Mouse (Mus musculus) heart, postnatal 0 days (tissue): ENCODE data around the gene Pycard.

ENCODE experiments used
- CTCF ChIP-seq: IDR thresholded peaks from 2 replicates; pipeline ENCODE4 v1.5.1; 2016; ENCODE audit warnings: antibody characterized with exemption, control low read depth, low read depth
- EP300 ChIP-seq: IDR thresholded peaks from 2 replicates; pipeline ENCODE4 v1.6.1; 2016; ENCODE audit warnings: antibody characterized with exemption, low read depth

DNA sequence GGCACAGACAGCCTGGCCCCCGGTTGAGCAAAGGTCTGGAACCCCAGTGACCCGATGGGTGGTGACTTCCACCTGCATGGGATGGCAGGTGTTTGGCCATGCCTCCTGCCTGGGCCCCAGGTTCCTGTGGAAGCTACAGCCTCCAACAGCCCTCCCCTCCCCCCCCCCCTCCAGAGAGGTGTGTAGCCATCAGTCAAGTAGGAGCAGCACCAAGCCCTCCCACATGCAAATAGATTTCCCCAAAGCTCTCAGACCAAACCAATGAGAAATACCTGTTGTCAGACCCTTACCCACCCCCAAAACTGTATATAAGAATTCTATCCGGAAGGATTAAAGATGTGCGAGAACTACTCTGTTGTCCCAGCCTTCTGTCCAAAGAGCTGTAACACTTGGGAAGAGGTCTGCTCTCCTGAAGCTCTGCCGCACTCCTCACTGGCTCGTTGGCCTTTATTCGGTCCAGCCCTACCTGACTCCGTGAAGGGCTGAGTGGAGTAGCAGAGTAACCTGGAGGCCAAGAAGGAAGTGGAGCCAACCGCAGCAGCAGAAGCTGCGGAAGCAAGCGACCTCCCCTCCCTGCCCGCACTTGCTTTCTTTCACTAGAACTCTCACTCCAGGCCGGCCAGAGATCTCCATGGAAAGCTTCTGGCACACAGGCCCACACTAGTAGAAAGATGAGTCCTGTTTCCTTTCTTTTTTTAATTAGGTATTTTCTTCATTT is 40.6 kb downstream of the Pycard start:
- no peak for TF ChIP-seq CTCF
- TF ChIP-seq EP300, result no peak
